Mouse (Mus musculus) G1E (cell line): ENCODE data around the gene Gm10203. TPM values are rescaled to one million over a fixed set of nuclear protein-coding genes. Genes with fewer than 3 reads are reported as not detected.
A peak's percentile ranks its signal among the peaks of the same experiment; 100 is the strongest.

Experiments
- ATAC-seq: 2 replicates; pipeline ENCODE4 v1.8.0; 2016; ENCODE audit warnings: mild to moderate bottlenecking; ENCODE audit not compliant: insufficient number of reproducible peaks, poor library complexity, low FRiP score, severe bottlenecking; ENCODE audit errors: extremely low read depth
- DNase-seq: peaks from one replicate; pipeline ENCODE4 v3.0.0; 2012; ENCODE audit warnings: low spot score
- H3K27me3 ChIP-seq: 2 replicates; pipeline ENCODE4 v1.6.1; 2012; ENCODE audit warnings: mild to moderate bottlenecking, low read length, inconsistent platforms; ENCODE audit not compliant: insufficient read depth
- H3K36me3 ChIP-seq: replicated peaks from 2 replicates; pipeline ENCODE3; 2012; ENCODE audit warnings: mild to moderate bottlenecking, inconsistent platforms
- H3K4me1 ChIP-seq: 2 replicates; pipeline ENCODE4 v1.6.1; 2012; ENCODE audit warnings: low read depth, low read length, inconsistent platforms, mixed read lengths; ENCODE audit not compliant: insufficient read depth
- H3K4me3 ChIP-seq: 2 replicates; pipeline ENCODE4 v1.5.1; 2012; ENCODE audit warnings: low read depth, mild to moderate bottlenecking, inconsistent platforms, low read length, moderate library complexity, mixed read lengths
- H3K9me3 ChIP-seq: replicated peaks from 2 replicates; pipeline ENCODE4 v1.6.1; 2012; ENCODE audit warnings: inconsistent platforms
- CTCF ChIP-seq: IDR thresholded peaks from 2 replicates; pipeline ENCODE4 v1.5.1; 2012; ENCODE audit warnings: low read depth, low read length, inconsistent platforms, mixed read lengths
- GATA1 ChIP-seq: IDR thresholded peaks from 2 replicates; pipeline ENCODE4 v1.6.1; 2012; ENCODE audit warnings: borderline replicate concordance, low read length, inconsistent platforms, mixed read lengths
- GATA2 ChIP-seq: IDR thresholded peaks from 2 replicates; pipeline ENCODE4 v1.6.1; 2012; ENCODE audit warnings: low read depth, low read length, inconsistent platforms, borderline replicate concordance
- POLR2AphosphoS5 ChIP-seq: IDR thresholded peaks from 2 replicates; pipeline ENCODE4 v1.6.1; 2012; ENCODE audit warnings: low read depth, low read length, inconsistent platforms; ENCODE audit not compliant: insufficient replicate concordance
- TAL1 ChIP-seq: conservative IDR thresholded peaks from 2 replicates; pipeline ENCODE4 v1.6.1; 2012; ENCODE audit warnings: low read depth, low read length, inconsistent platforms, mixed read lengths
- polyA plus RNA-seq: library from polyadenylated mRNA; stranded (reverse); fragments of >175 nt; gene quantifications from 2 replicates; pipeline ENCODE4 v1.2.3, GENCODE M21; 2012
- total RNA-seq, 2 experiments: library from RNA; stranded (forward) in 1 of 2; stranded (reverse) in 1 of 2; fragments of 200-1000 nt in 1 of 2; fragments of >200 nt in 1 of 2; fragmentation: Nextera tagmentation in 1 of 2; gene quantifications; 2 replicates each; pipeline ENCODE4 v1.2.3; 2014 to 2017

Gene Gm10203
- total and polyA plus RNA-seq, 3 experiments: not detected

- Histone ChIP-seq H3K27me3 (no peaks in the 10 kb centered on the region), H3K36me3 (no peaks in the 10 kb centered on the region), H3K9me3 (no peaks in the 10 kb centered on the region), H3K4me3 (no peak overlapping the region), H3K4me1 (no peaks in the 10 kb centered on the region)
- DNase-seq (no peak), ATAC-seq (no peak)
- no peak for TF ChIP-seq TAL1
- no peak for TF ChIP-seq GATA2
- no peak for TF ChIP-seq GATA1
- no peak for TF ChIP-seq CTCF
- TF ChIP-seq POLR2AphosphoS5: no peak
These were observed 13.0 kb upstream of the Gm10203 start for GRCm38 (mm10) chr6:149116992-149117391.

GRCm38 (mm10) chr6:149118935-149119334 is 11.0 kb upstream of the Gm10203 start:
- H3K4me1 ChIP-seq: peaks cover 4% of the 10 kb centered on the region; the same call in 1 of the 2 replicates
- H3K27me3 ChIP-seq: no peaks in the 10 kb centered on the region
- TF ChIP-seq TAL1 (no peak), POLR2AphosphoS5 (no peak), GATA2 (no peak), CTCF (no peak), GATA1 (no peak)
- DNase-seq (no peak), ATAC-seq (no peak)
- H3K36me3 ChIP-seq: no peaks in the 10 kb centered on the region
- H3K9me3 ChIP-seq: no peaks in the 10 kb centered on the region
- no peak overlapping the region for H3K4me3 ChIP-seq

GRCm38 (mm10) chr6:149119853-149120252 is 10.1 kb upstream of the Gm10203 start:
- Histone ChIP-seq H3K36me3 (no peaks in the 10 kb centered on the region), H3K4me1 (peaks cover 4% of the 10 kb centered on the region; the same call in 1 of the 2 replicates), H3K9me3 (no peaks in the 10 kb centered on the region), H3K27me3 (no peaks in the 10 kb centered on the region), H3K4me3 (no peak overlapping the region)
- ATAC-seq (peak; percentile 65), DNase-seq (no peak)
- TF ChIP-seq GATA1: no peak
- TF ChIP-seq CTCF: peak; percentile 46; the same call in 1 of the 2 replicates

- TF ChIP-seq CTCF (no peak), POLR2AphosphoS5 (no peak), TAL1 (no peak)
- Histone ChIP-seq H3K4me3 (no peak overlapping the region), H3K27me3 (no peaks in the 10 kb centered on the region), H3K36me3 (no peaks in the 10 kb centered on the region), H3K9me3 (no peaks in the 10 kb centered on the region), H3K4me1 (peaks cover 9% of the 10 kb centered on the region)
- DNase-seq (no peak), ATAC-seq (no peak)
These were observed 6.9 kb upstream of the Gm10203 start for GRCm38 (mm10) chr6:149123042-149123441.

- no peaks in the 10 kb centered on the region for H3K36me3 ChIP-seq
- no peak overlapping the region for H3K4me3 ChIP-seq
- DNase-seq (no peak), ATAC-seq (0 out of 2 replicates have a peak, but pooled peaks have one; percentile 15)
- peaks cover 15% of the 10 kb centered on the region for H3K4me1 ChIP-seq
- TF ChIP-seq CTCF: no peak
- no peak for TF ChIP-seq POLR2AphosphoS5
- no peaks in the 10 kb centered on the region for H3K27me3 ChIP-seq
- no peaks in the 10 kb centered on the region for H3K9me3 ChIP-seq
These were observed 3.3 kb upstream of the Gm10203 start for GRCm38 (mm10) chr6:149126675-149127074.

- DNase-seq (no peak), ATAC-seq (no peak)
- TF ChIP-seq CTCF (no peak), GATA2 (no peak), POLR2AphosphoS5 (no peak), GATA1 (no peak), TAL1 (no peak)
These were observed 1.1 kb downstream of the Gm10203 start for GRCm38 (mm10) chr6:149131111-149131510.

GRCm38 (mm10) chr6:149132311-149133077 is 2.5 kb downstream of the Gm10203 start:
- DNase-seq (peak; percentile 43), ATAC-seq (peak; percentile 64)
- H3K27me3 ChIP-seq: no peaks in the 10 kb centered on the region
- no peak for TF ChIP-seq POLR2AphosphoS5
- TF ChIP-seq CTCF: peak; percentile 8; the same call in 1 of the 2 replicates
- no peak for TF ChIP-seq GATA1
- H3K4me3 ChIP-seq: no peak overlapping the region
- no peaks in the 10 kb centered on the region for H3K9me3 ChIP-seq
- peaks cover 46% of the 10 kb centered on the region for H3K4me1 ChIP-seq
- H3K36me3 ChIP-seq: no peaks in the 10 kb centered on the region

More at GRCm38 (mm10) chr6:149131111-149131510, 1.1 kb downstream of the Gm10203 start:
- no peaks in the 10 kb centered on the region for H3K27me3 ChIP-seq
- peaks cover 43% of the 10 kb centered on the region for H3K4me1 ChIP-seq
- no peak overlapping the region for H3K4me3 ChIP-seq
- H3K9me3 ChIP-seq: no peaks in the 10 kb centered on the region
- no peaks in the 10 kb centered on the region for H3K36me3 ChIP-seq
